Mouse (Mus musculus): Measurements from ENCODE around the gene Cybrd1. TPM values are rescaled to one million over a fixed set of nuclear protein-coding genes. Genes with fewer than 3 reads are reported as not detected.

Gene Cybrd1
- polyA plus RNA-seq, 1 experiment from 2014 or later, result 8.2 TPM

DNA sequence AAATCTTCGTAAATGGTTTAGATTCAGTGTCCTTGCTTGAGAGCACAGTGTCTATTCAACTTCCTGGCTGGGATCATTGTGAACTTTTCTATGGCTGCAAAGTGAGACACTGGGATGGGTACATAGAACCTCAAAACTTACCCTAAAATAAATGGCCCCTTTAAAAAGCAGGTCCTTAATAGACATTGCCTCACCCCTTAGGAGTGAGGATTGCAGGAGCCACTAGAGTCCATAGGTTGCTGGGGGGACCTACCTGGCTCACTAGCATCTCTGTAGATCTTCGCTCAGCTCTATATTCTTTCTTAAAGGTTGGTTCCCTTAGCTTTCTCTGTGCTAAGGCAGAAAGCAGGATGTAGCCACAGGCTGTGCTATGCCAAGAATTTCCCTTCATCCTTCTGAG is 12.6 kb downstream of the Cybrd1 start:
- Histone ChIP-seq H3K9me3 (no peaks in the 10 kb centered on the region), H3K4me3 (no peak overlapping the region), H3K27ac (no peak overlapping the region), H3K4me1 (peaks cover 12% of the 10 kb centered on the region), H3K36me3 (peaks cover 23% of the 10 kb centered on the region), H3K27me3 (no peaks in the 10 kb centered on the region), H3K9ac (no peak overlapping the region), H3K4me2 (replicated peaks) (no peak overlapping the region)
- ATAC-seq (ENCODE audit: low FRiP score, low read depth), result no peak
- 92% methylated on average over 2 of the region's 2 CpGs for WGBS

DNA sequence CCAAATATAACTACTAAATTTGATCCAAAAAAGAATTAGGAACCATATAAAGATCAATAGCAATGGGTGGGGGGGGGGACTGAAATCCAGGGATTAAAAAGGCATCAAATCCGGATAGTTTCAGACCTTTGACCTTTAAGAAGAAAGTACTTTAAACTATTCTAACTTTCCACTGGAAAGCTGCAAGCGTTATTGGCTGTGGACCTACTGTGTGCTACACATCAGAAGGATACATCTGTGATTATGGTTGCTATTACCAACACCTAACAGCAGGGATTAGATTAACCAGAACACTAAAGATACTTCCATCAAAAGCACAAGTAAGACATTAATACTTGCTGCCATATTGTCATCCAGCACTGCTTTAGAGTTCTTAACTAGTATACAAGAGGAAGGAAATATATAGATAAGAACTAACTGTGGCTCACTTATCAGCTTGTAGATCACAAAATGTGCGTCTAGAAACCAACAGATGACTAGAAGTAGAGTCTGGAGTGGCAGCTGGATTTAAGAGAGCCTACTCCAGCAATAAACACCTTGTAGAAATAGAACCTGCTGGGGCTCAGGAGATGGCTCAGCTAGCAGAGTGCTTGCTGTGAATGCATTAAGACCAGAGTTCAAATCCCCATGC is 14.3 kb downstream of the Cybrd1 start:
- Histone ChIP-seq H3K9me3 (no peaks in the 10 kb centered on the region), H3K4me1 (peaks cover 12% of the 10 kb centered on the region), H3K36me3 (peaks cover 38% of the 10 kb centered on the region), H3K4me3 (no peak overlapping the region), H3K4me2 (replicated peaks) (no peak overlapping the region), H3K9ac (no peak overlapping the region), H3K27ac (no peak overlapping the region), H3K27me3 (no peaks in the 10 kb centered on the region)
- ATAC-seq (ENCODE audit: low FRiP score, low read depth), result no peak
- 79% methylated on average over 3 of the region's 3 CpGs for WGBS

- no peaks in the 10 kb centered on the region for H3K9me3 ChIP-seq
- WGBS, result 89% methylated on average over 9 of the region's 9 CpGs
- H3K36me3 ChIP-seq, result peaks cover 54% of the 10 kb centered on the region
- no peak overlapping the region for H3K4me2 ChIP-seq (replicated peaks)
- no peak for ATAC-seq (ENCODE audit: low FRiP score, low read depth)
- H3K4me3 ChIP-seq, result no peak overlapping the region
- H3K27me3 ChIP-seq, result no peaks in the 10 kb centered on the region
- no peaks in the 10 kb centered on the region for H3K4me1 ChIP-seq
- no peak overlapping the region for H3K27ac ChIP-seq
- H3K9ac ChIP-seq, result no peak overlapping the region
These were observed 16.4 kb downstream of the Cybrd1 start for GRCm38 (mm10) chr2:71134041-71134505.

DNA sequence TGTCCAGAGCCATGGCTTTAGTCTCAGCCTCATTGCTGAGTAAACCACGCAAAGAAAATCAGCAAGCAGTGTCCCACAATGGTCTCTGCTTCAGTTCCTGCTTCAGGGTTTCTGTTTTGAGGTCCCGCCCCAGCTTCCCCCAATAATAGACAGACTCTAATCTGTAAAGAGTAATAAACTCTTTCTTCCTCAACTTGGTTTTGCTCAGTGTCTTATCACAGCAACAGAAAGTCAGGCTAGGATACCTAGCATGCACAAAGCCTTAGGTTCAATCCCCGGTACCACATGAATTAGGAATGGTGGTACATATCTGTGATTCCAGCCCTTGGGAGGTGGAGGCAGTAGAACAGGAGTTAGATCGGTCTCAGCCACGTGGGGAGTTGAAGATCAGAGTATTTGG is 17.1 kb downstream of the Cybrd1 start:
- no peaks in the 10 kb centered on the region for H3K27me3 ChIP-seq
- H3K27ac ChIP-seq, result no peak overlapping the region
- no peak overlapping the region for H3K4me3 ChIP-seq
- no peak for ATAC-seq (ENCODE audit: low FRiP score, low read depth)
- peaks cover 57% of the 10 kb centered on the region for H3K36me3 ChIP-seq
- H3K9me3 ChIP-seq, result no peaks in the 10 kb centered on the region
- H3K9ac ChIP-seq, result no peak overlapping the region
- H3K4me2 ChIP-seq (replicated peaks), result no peak overlapping the region
- WGBS, result 82% methylated on average over 5 of the region's 5 CpGs
- no peaks in the 10 kb centered on the region for H3K4me1 ChIP-seq

GRCm38 (mm10) chr2:71140622-71141021 is 22.9 kb downstream of the Cybrd1 start:
- Histone ChIP-seq H3K36me3 (peaks cover 41% of the 10 kb centered on the region), H3K9ac (no peak overlapping the region), H3K4me1 (no peaks in the 10 kb centered on the region), H3K4me3 (no peak overlapping the region), H3K9me3 (no peaks in the 10 kb centered on the region), H3K27me3 (no peaks in the 10 kb centered on the region), H3K27ac (no peak overlapping the region), H3K4me2 (replicated peaks) (no peak overlapping the region)
- 75% methylated on average over 4 of the region's 4 CpGs for WGBS
- ATAC-seq (ENCODE audit: low FRiP score, low read depth), result no peak

DNA sequence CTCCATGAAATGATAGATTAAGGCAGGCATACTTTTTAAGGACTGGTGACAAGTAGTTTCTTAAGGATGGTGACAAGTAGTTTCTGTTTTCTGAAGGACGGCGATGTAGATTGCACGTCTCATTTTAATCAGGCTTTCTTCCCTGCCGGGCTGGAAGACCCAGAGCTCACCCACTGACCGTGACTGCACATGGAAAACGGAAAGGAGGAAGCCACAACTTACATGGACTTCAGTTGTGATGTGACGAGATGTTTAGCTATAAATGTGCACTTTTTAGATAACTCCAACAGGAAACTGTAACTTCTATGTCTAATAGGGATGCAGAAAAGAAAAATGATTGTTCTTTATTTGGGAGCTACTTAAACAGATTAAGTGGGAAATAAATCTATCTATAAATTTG is 24.7 kb downstream of the Cybrd1 start:
- no peaks in the 10 kb centered on the region for H3K27me3 ChIP-seq
- peaks cover 24% of the 10 kb centered on the region for H3K36me3 ChIP-seq
- no peaks in the 10 kb centered on the region for H3K4me1 ChIP-seq
- 77% methylated on average over 7 of the region's 7 CpGs for WGBS
- H3K4me2 ChIP-seq (replicated peaks), result no peak overlapping the region
- H3K27ac ChIP-seq, result no peak overlapping the region
- H3K4me3 ChIP-seq, result no peak overlapping the region
- ATAC-seq (ENCODE audit: low FRiP score, low read depth), result no peak
- no peaks in the 10 kb centered on the region for H3K9me3 ChIP-seq
- H3K9ac ChIP-seq, result no peak overlapping the region

GRCm38 (mm10) chr2:71145853-71146252 is 28.1 kb downstream of the Cybrd1 start:
- no peak for ATAC-seq (ENCODE audit: low FRiP score, low read depth)
- no peaks in the 10 kb centered on the region for H3K9me3 ChIP-seq
- WGBS, result 81% methylated on average over 4 of the region's 4 CpGs
- no peak overlapping the region for H3K4me3 ChIP-seq
- H3K9ac ChIP-seq, result no peak overlapping the region
- no peaks in the 10 kb centered on the region for H3K4me1 ChIP-seq
- H3K27ac ChIP-seq, result no peak overlapping the region
- no peak overlapping the region for H3K4me2 ChIP-seq (replicated peaks)
- no peaks in the 10 kb centered on the region for H3K27me3 ChIP-seq
- no peaks in the 10 kb centered on the region for H3K36me3 ChIP-seq

DNA sequence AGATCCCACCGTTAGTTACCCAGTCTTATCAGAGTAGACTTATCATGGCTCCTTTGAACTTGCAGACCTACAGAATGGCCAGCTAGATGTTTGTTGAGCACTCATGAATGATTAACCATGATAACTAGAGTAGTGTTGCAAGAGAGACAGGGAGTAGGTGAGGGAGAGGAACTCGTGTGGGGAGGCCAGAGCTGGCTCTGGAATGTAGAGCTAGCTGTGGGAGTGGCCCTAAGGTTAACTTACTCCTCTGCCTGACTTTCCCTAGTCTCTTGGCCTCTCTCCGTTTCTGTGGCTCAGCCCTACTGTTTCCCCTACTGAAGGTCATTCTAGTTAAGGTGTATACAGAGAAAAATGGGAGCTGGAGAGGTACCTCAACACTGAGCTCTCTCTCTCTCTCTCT is 28.5 kb downstream of the Cybrd1 start:
- Histone ChIP-seq H3K9ac (no peak overlapping the region), H3K36me3 (no peaks in the 10 kb centered on the region), H3K4me2 (replicated peaks) (no peak overlapping the region), H3K27me3 (no peaks in the 10 kb centered on the region), H3K9me3 (no peaks in the 10 kb centered on the region), H3K4me3 (no peak overlapping the region), H3K4me1 (no peaks in the 10 kb centered on the region), H3K27ac (no peak overlapping the region)
- 40% methylated on average over 3 of the region's 3 CpGs for WGBS
- ATAC-seq (ENCODE audit: low FRiP score, low read depth), result no peak

- Histone ChIP-seq H3K4me2 (replicated peaks) (no peak overlapping the region), H3K36me3 (no peaks in the 10 kb centered on the region), H3K27ac (no peak overlapping the region), H3K4me1 (no peaks in the 10 kb centered on the region), H3K27me3 (no peaks in the 10 kb centered on the region), H3K9ac (no peak overlapping the region), H3K9me3 (0 out of 2 replicates have a peak, but pooled peaks cover 4% of the 10 kb centered on the region), H3K4me3 (no peak overlapping the region)
- ATAC-seq (ENCODE audit: low FRiP score, low read depth), result no peak
- WGBS, result 47% methylated on average over 6 of the region's 6 CpGs
These were observed 30.1 kb downstream of the Cybrd1 start for GRCm38 (mm10) chr2:71147816-71148215.

DNA sequence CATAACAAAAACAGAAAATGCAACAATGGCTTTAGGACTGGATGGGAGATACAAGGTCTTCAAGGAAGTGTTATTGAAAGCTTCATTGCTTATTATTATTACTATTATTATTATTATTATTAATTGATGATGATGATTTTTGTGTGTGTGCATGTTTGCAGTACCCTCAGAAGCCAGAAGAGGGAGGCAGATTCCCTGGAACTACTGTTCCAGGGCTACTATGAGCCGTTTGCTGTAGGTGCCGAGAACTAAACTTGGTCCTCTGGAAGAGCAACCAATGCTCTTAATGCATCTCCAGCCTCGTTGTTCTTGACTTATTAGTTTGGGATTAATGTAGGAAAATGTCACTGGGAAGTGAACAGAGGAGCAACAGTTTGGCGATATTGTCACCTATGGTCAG is 34.4 kb downstream of the Cybrd1 start:
- 0 out of 2 replicates have a peak, but pooled peaks cover 4% of the 10 kb centered on the region for H3K9me3 ChIP-seq
- H3K27me3 ChIP-seq, result no peaks in the 10 kb centered on the region
- 92% methylated on average over 4 of the region's 4 CpGs for WGBS
- ATAC-seq (ENCODE audit: low FRiP score, low read depth), result no peak
- H3K4me1 ChIP-seq, result no peaks in the 10 kb centered on the region
- H3K36me3 ChIP-seq, result no peaks in the 10 kb centered on the region
- H3K9ac ChIP-seq, result no peak overlapping the region
- no peak overlapping the region for H3K4me2 ChIP-seq (replicated peaks)
- H3K27ac ChIP-seq, result no peak overlapping the region
- H3K4me3 ChIP-seq, result no peak overlapping the region

GRCm38 (mm10) chr2:71155486-71155885 is 37.8 kb downstream of the Cybrd1 start:
- no peak overlapping the region for H3K27ac ChIP-seq
- no peaks in the 10 kb centered on the region for H3K36me3 ChIP-seq
- no peak overlapping the region for H3K4me3 ChIP-seq
- H3K9ac ChIP-seq, result no peak overlapping the region
- WGBS, result 8% methylated on average over 8 of the region's 8 CpGs
- no peak overlapping the region for H3K4me2 ChIP-seq (replicated peaks)
- no peak; the same call in 1 of the 2 replicates for ATAC-seq (ENCODE audit: low FRiP score, low read depth)
- H3K9me3 ChIP-seq, result 0 out of 2 replicates have a peak, but pooled peaks cover 4% of the 10 kb centered on the region
- no peaks in the 10 kb centered on the region for H3K4me1 ChIP-seq
- H3K27me3 ChIP-seq, result no peaks in the 10 kb centered on the region

DNA sequence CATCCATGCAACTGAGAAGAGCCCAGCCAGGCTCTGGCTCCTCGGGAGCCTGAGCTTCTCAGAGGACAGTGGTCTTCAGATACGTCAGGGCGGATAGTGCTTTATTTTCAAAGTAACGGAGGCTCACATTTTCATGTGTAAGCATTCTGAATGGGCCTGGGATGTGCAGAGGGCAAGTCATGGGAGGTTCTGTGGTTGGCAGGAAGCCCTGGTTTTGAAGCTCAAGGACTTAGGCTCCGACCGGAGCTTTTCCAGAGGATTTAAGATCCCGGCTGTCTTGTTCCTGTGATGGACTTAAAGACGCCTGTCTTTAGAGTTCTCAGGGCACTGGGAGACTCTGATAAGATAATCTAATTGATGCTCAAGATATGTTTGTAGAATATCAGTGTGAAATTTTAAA is 38.7 kb downstream of the Cybrd1 start:
- Histone ChIP-seq H3K27me3 (no peaks in the 10 kb centered on the region), H3K9ac (no peak overlapping the region), H3K27ac (no peak overlapping the region), H3K4me1 (no peaks in the 10 kb centered on the region), H3K9me3 (0 out of 2 replicates have a peak, but pooled peaks cover 4% of the 10 kb centered on the region), H3K4me2 (replicated peaks) (no peak overlapping the region), H3K4me3 (no peak overlapping the region), H3K36me3 (no peaks in the 10 kb centered on the region)
- WGBS, result 90% methylated on average over 8 of the region's 8 CpGs
- ATAC-seq (ENCODE audit: low FRiP score, low read depth), result no peak

GRCm38 (mm10) chr2:71157881-71158280 is 40.2 kb downstream of the Cybrd1 start:
- H3K4me1 ChIP-seq, result peaks cover 4% of the 10 kb centered on the region; the same call in 1 of the 2 replicates
- no peaks in the 10 kb centered on the region for H3K27me3 ChIP-seq
- no peaks in the 10 kb centered on the region for H3K9me3 ChIP-seq
- no peak for ATAC-seq (ENCODE audit: low FRiP score, low read depth)
- H3K36me3 ChIP-seq, result no peaks in the 10 kb centered on the region
- no peak overlapping the region for H3K4me2 ChIP-seq (replicated peaks)
- WGBS, result 92% methylated on average over 8 of the region's 8 CpGs
- H3K27ac ChIP-seq, result no peak overlapping the region
- no peak overlapping the region for H3K4me3 ChIP-seq
- no peak overlapping the region for H3K9ac ChIP-seq

Measured in limb, embryonic 13.5 days (tissue).